Mouse (Mus musculus) kidney, adult 2 months (tissue): Measurements from ENCODE around the gene Zfp536. TPM values are rescaled to one million over a fixed set of nuclear protein-coding genes. Genes with fewer than 3 reads are reported as not detected.

ENCODE experiments used
- DNase-seq: peaks from one replicate; pipeline ENCODE4 v3.0.0; 2021
- H3K27ac ChIP-seq: fragments of 200-500 bp; 2 replicates; pipeline ENCODE4 v1.5.1; 2012; ENCODE audit warnings: low read depth, low read length, control low read depth, inconsistent platforms; ENCODE audit not compliant: insufficient read depth
- H3K27me3 ChIP-seq: fragments of 200-500 bp; replicated peaks from 2 replicates; pipeline ENCODE4 v1.6.1; 2012; ENCODE audit warnings: mild to moderate bottlenecking, moderate library complexity, low read length, inconsistent platforms; ENCODE audit not compliant: control insufficient read depth, insufficient read depth
- H3K36me3 ChIP-seq: fragments of 200-500 bp; 2 replicates; pipeline ENCODE4 v1.6.1; 2012; ENCODE audit warnings: mild to moderate bottlenecking, moderate library complexity, low read length, inconsistent platforms; ENCODE audit not compliant: control insufficient read depth, insufficient read depth
- H3K4me1 ChIP-seq: fragments of 200-500 bp; 2 replicates; pipeline ENCODE4 v1.6.1; 2011; ENCODE audit warnings: low read length; ENCODE audit not compliant: control insufficient read depth, insufficient read depth
- H3K4me3 ChIP-seq: fragments of 200-500 bp; 2 replicates; pipeline ENCODE4 v1.5.1; 2011; ENCODE audit warnings: mild to moderate bottlenecking, low read depth, low read length, control low read depth; ENCODE audit not compliant: insufficient read depth
- CTCF ChIP-seq: fragments of 200-500 bp; conservative IDR thresholded peaks from 2 replicates; pipeline ENCODE4 v1.5.1; 2011; ENCODE audit warnings: low read depth, mild to moderate bottlenecking, control low read depth, low read length, moderate library complexity, mixed read lengths; ENCODE audit not compliant: insufficient read depth, insufficient read length
- POLR2A ChIP-seq: fragments of 200-500 bp; IDR thresholded peaks from one replicate; pipeline ENCODE4 v1.6.1; 2011; ENCODE audit warnings: low read depth, low read length, control low read depth
- WGBS: fragments of 180-500 bp; shearing (Covaris S2); methylation state at CpG from one replicate; pipeline ENCODE4 v1.1.7; 2018; 5-methylcytosine and 5-hydroxymethylcytosine counted together
- polyA plus RNA-seq: library from polyadenylated mRNA; depleted of rRNA; stranded (reverse); fragments of >200 nt; gene quantifications from 2 replicates; pipeline ENCODE4 v1.2.3, GENCODE M21; 2012

Gene Zfp536
- polyA plus RNA-seq, 1 experiment = 0.11 TPM

- Histone ChIP-seq H3K4me1 (no peaks in the 10 kb centered on the region), H3K4me3 (no peak overlapping the region), H3K27ac (no peak overlapping the region), H3K27me3 (no peaks in the 10 kb centered on the region), H3K36me3 (no peaks in the 10 kb centered on the region)
- 27% methylated on average over 13 of the region's 13 CpGs for WGBS
- TF ChIP-seq CTCF (no peak), POLR2A (no peak)
- no peak for DNase-seq
Observed at GRCm38 (mm10) chr7:37746133-37746761, 27.2 kb downstream of the Zfp536 start.

GRCm38 (mm10) chr7:37743350-37743749 lies 30.1 kb downstream of the Zfp536 start:
- Histone ChIP-seq H3K4me1 (no peaks in the 10 kb centered on the region), H3K27me3 (no peaks in the 10 kb centered on the region), H3K4me3 (no peak overlapping the region), H3K36me3 (no peaks in the 10 kb centered on the region), H3K27ac (no peak overlapping the region)
- TF ChIP-seq CTCF (no peak), POLR2A (no peak)
- no peak for DNase-seq
- 85% methylated on average over 8 of the region's 8 CpGs for whole genome bisulfite sequencing

- whole genome bisulfite sequencing = 61% methylated on average over 8 of the region's 8 CpGs
- DNase-seq = no peak
- TF ChIP-seq CTCF (no peak), POLR2A (no peak)
- Histone ChIP-seq H3K36me3 (no peaks in the 10 kb centered on the region), H3K4me1 (no peaks in the 10 kb centered on the region), H3K27me3 (no peaks in the 10 kb centered on the region), H3K27ac (no peak overlapping the region), H3K4me3 (no peak overlapping the region)
Observed at GRCm38 (mm10) chr7:37737191-37737590, 36.2 kb downstream of the Zfp536 start.

GRCm38 (mm10) chr7:37736413-37736720 lies 37.1 kb downstream of the Zfp536 start:
- no peaks in the 10 kb centered on the region for H3K27me3 ChIP-seq
- no peak overlapping the region for H3K27ac ChIP-seq
- H3K36me3 ChIP-seq = no peaks in the 10 kb centered on the region
- H3K4me3 ChIP-seq = no peak overlapping the region
- TF ChIP-seq POLR2A (no peak), CTCF (no peak)
- H3K4me1 ChIP-seq = no peaks in the 10 kb centered on the region
- DNase-seq = no peak
- 48% methylated on average over 4 of the region's 4 CpGs for WGBS

- 56% methylated on average over 7 of the region's 7 CpGs for WGBS
- H3K27ac ChIP-seq = no peak overlapping the region
- H3K27me3 ChIP-seq = no peaks in the 10 kb centered on the region
- no peak for DNase-seq
- TF ChIP-seq CTCF = no peak
- TF ChIP-seq POLR2A = no peak
- H3K4me1 ChIP-seq = no peaks in the 10 kb centered on the region
- H3K4me3 ChIP-seq = no peak overlapping the region
- no peaks in the 10 kb centered on the region for H3K36me3 ChIP-seq
Observed at GRCm38 (mm10) chr7:37735707-37736412, 37.6 kb downstream of the Zfp536 start.

- Histone ChIP-seq H3K36me3 (no peaks in the 10 kb centered on the region), H3K27me3 (no peaks in the 10 kb centered on the region), H3K4me3 (no peak overlapping the region), H3K4me1 (no peaks in the 10 kb centered on the region), H3K27ac (no peak overlapping the region)
- WGBS = 77% methylated on average over 6 of the region's 6 CpGs
- no peak for DNase-seq
- no peak for TF ChIP-seq CTCF
- TF ChIP-seq POLR2A = no peak
Observed at GRCm38 (mm10) chr7:37735101-37735500, 38.3 kb downstream of the Zfp536 start.

GRCm38 (mm10) chr7:37734576-37734975 lies 38.9 kb downstream of the Zfp536 start:
- Histone ChIP-seq H3K27ac (no peak overlapping the region), H3K36me3 (no peaks in the 10 kb centered on the region), H3K27me3 (no peaks in the 10 kb centered on the region), H3K4me1 (no peaks in the 10 kb centered on the region), H3K4me3 (no peak overlapping the region)
- WGBS = 36% methylated on average over 6 of the region's 6 CpGs
- no peak for DNase-seq
- no peak for TF ChIP-seq CTCF
- TF ChIP-seq POLR2A = no peak

- Histone ChIP-seq H3K36me3 (no peaks in the 10 kb centered on the region), H3K4me1 (no peaks in the 10 kb centered on the region), H3K4me3 (no peak overlapping the region), H3K27me3 (no peaks in the 10 kb centered on the region), H3K27ac (no peak overlapping the region)
- TF ChIP-seq POLR2A (no peak), CTCF (no peak)
- no peak for DNase-seq
- 83% methylated on average over 4 of the region's 4 CpGs for WGBS
Observed at GRCm38 (mm10) chr7:37733996-37734395, 39.4 kb downstream of the Zfp536 start.
